Mouse (Mus musculus) hindlimb bud, embryonic 11.5 days (tissue): ENCODE data around the gene Cacna1h.
A peak's percentile ranks its signal among the peaks of the same experiment; 100 is the strongest.

Experiments used
- DNase-seq: peaks from one replicate; pipeline ENCODE4 v3.0.0-alpha.2; 2012; ENCODE audit warnings: low read depth, low spot score; ENCODE audit errors: extremely low spot score

Cacna1h gene

GRCm38 (mm10) chr17:25333943-25334342 is 99.6 kb downstream of the Cacna1h start:
- DNase-seq, result peak; percentile 57

DNA sequence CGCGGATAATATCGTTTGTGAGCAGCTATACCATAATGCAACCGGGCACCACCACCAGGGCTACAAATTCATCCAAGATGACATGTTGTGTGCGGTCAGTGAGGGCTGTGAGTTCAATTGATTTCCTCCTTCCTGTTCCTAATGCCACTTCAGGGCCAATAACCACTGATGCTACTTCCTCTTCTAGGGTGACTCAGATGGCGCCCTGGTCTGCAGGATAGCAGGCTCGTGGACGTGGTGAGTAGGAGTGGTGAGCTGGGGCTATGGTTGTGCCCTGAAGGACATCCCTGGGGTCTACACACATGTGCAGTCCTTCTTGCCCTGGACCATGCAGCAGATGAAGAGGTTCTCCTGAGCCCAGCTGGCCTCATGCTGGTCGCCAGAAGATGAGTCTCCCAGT is 101.3 kb downstream of the Cacna1h start:
- DNase-seq, result no peak
